Mouse (Mus musculus): ENCODE measurements at regions not wholly inside any gene's neighbourhood (a gene's known extent, or its start where the extent isn't known, plus 50 kb on each side); places are given as distances from the start of the nearest gene placed in this dataset.

- TF ChIP-seq CTCF (IDR thresholded peaks at IDR 0.05; ENCODE audit: insufficient read depth, low read depth, low read length) = no peak
- no peak for TF ChIP-seq POLR2A (IDR thresholded peaks at IDR 0.05; ENCODE audit: insufficient read depth, low read depth, low read length)
These were observed 368.2 kb downstream of the Tbc1d22a start for GRCm38 (mm10) chr15:86582240-86583090.
